Mouse (Mus musculus): ENCODE measurements at regions not wholly inside any gene's neighbourhood (a gene's known extent, or its start where the extent isn't known, plus 50 kb on each side); places are given as distances from the start of the nearest gene placed in this dataset.

DNA sequence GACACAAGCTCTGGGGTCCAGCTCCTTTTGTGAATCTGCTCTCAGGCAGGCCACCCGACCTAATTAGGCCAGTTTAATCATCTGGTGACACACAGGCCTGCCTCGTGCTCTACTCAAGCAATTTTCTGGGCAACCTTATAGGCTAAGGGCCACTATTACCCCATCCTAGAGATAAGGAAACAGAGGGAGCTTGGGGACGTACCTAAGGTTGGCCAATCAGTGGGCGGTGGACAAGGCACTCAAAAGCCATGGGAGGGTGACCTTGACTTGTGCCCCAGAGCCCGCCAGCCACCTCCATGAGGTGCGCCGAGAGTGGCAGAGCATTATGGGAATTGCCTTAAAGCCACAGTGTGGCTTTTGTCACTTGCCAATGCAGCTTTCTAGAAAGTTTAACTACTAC lies 131.9 kb upstream of the Klf14 start:
- TF ChIP-seq CTCF (IDR thresholded peaks at IDR 0.05; ENCODE audit: control insufficient read depth, insufficient read depth, insufficient read length): no peak
- no peak for TF ChIP-seq MAX (IDR thresholded peaks at IDR 0.05)
- no peak for TF ChIP-seq USF1 (IDR thresholded peaks at IDR 0.05; ENCODE audit: low read depth)
- TF ChIP-seq FOSL1 (IDR thresholded peaks at IDR 0.05; ENCODE audit: insufficient read depth, low read length, poor library complexity, severe bottlenecking): no peak
- TF ChIP-seq CEBPB (IDR thresholded peaks at IDR 0.05; ENCODE audit: low read depth): no peak
- TF ChIP-seq MYOG (IDR thresholded peaks at IDR 0.05; ENCODE audit: control insufficient read depth, extremely low read depth, insufficient read length): no peak
- TF ChIP-seq MYOD1 (IDR thresholded peaks at IDR 0.05; ENCODE audit: control insufficient read depth, insufficient read length, low read depth): no peak

All from C2C12 (cell line).